Mouse (Mus musculus): ENCODE measurements around the gene Utp11.
"Not testable (repeated sequence)": the region's sequence is repeated elsewhere in the genome, so short reads cannot be mapped to it uniquely, and the experiment has no call there.

Utp11 gene

GRCm38 (mm10) chr4:124693135-124693894, at the start of gene Utp11:
Utp11 (minus strand) TSS chr4:124693600.
- peak; percentile 66 for DNase-seq (ENCODE audit: low spot score)

- no peak for DNase-seq (ENCODE audit: low spot score)
These were observed 49.4 kb upstream of the Utp11 start for GRCm38 (mm10) chr4:124742839-124743238.

GRCm38 (mm10) chr4:124741376-124742343, 48.3 kb upstream of the Utp11 start, which contains the start of gene Inpp5b:
Inpp5b (plus strand) TSS chr4:124741850.
- peak; percentile 65 for DNase-seq (ENCODE audit: low spot score)

GRCm38 (mm10) chr4:124738783-124739182, 45.4 kb upstream of the Utp11 start:
- no peak for DNase-seq (ENCODE audit: low spot score)

GRCm38 (mm10) chr4:124738013-124738412, 44.6 kb upstream of the Utp11 start:
- no peak for DNase-seq (ENCODE audit: low spot score)

- DNase-seq (ENCODE audit: low spot score), result no peak
These were observed 44.1 kb upstream of the Utp11 start for GRCm38 (mm10) chr4:124737486-124737885.

- DNase-seq (ENCODE audit: low spot score), result no peak
These were observed 43.6 kb upstream of the Utp11 start for GRCm38 (mm10) chr4:124736952-124737351.

GRCm38 (mm10) chr4:124726121-124726520, 32.7 kb upstream of the Utp11 start:
- DNase-seq (ENCODE audit: low spot score), result no peak

- no peak for DNase-seq (ENCODE audit: low spot score)
These were observed 25.7 kb upstream of the Utp11 start for GRCm38 (mm10) chr4:124719101-124719500.

GRCm38 (mm10) chr4:124714545-124715481, 21.4 kb upstream of the Utp11 start, which contains the start of gene Sf3a3:
Sf3a3 (plus strand) TSS chr4:124714776.
- peak; percentile 94 for DNase-seq (ENCODE audit: low spot score)

GRCm38 (mm10) chr4:124713850-124714249, 20.4 kb upstream of the Utp11 start:
- DNase-seq (ENCODE audit: low spot score), result not testable (repeated sequence)

- DNase-seq (ENCODE audit: low spot score), result no peak
These were observed 19.2 kb upstream of the Utp11 start for GRCm38 (mm10) chr4:124712618-124713017.

GRCm38 (mm10) chr4:124710776-124711291, 17.4 kb upstream of the Utp11 start:
- DNase-seq (ENCODE audit: low spot score), result no peak

GRCm38 (mm10) chr4:124709961-124710446, 16.6 kb upstream of the Utp11 start:
- no peak for DNase-seq (ENCODE audit: low spot score)

GRCm38 (mm10) chr4:124708518-124709477, 15.4 kb upstream of the Utp11 start:
- peak; percentile 85 for DNase-seq (ENCODE audit: low spot score)

- DNase-seq (ENCODE audit: low spot score), result not testable (repeated sequence)
These were observed 14.8 kb upstream of the Utp11 start for GRCm38 (mm10) chr4:124708200-124708517.

GRCm38 (mm10) chr4:124707381-124708199, 14.2 kb upstream of the Utp11 start:
- DNase-seq (ENCODE audit: low spot score), result not testable (repeated sequence)

- DNase-seq (ENCODE audit: low spot score), result no peak
These were observed 12.4 kb upstream of the Utp11 start for GRCm38 (mm10) chr4:124705661-124706269.

All from ovary, postnatal 14 days (tissue).